Mouse (Mus musculus): ENCODE results near the gene Cfap100.

GRCm38 (mm10) chr6:90462841-90463227 is 34.2 kb upstream of the Cfap100 start:
- TF ChIP-seq POLR2A (IDR thresholded peaks at IDR 0.05; ENCODE audit: insufficient read depth, low read length) (no peak), CTCF (IDR thresholded peaks at IDR 0.05; ENCODE audit: low read depth, low read length) (no peak), EP300 (IDR thresholded peaks at IDR 0.05; ENCODE audit: insufficient read depth, low read depth, low read length) (no peak)

All from ES-Bruce4 (cell line).